Mouse (Mus musculus): ENCODE measurements around the gene Hectd1. TPM values are rescaled to one million over a fixed set of nuclear protein-coding genes. Genes with fewer than 3 reads are reported as not detected.

Hectd1 gene
- total RNA-seq, 1 experiment from 2014 or later: 151 TPM

- no peak for ATAC-seq (replicated peaks in 1 of 2; ENCODE audit: insufficient read depth in 1 of 2, low FRiP score in 2 of 2, low TSS enrichment in 1 of 2, low read depth in 1 of 2, poor library complexity in 2 of 2, severe bottlenecking in 2 of 2)
Measured at GRCm38 (mm10) chr12:51734605-51735211, 94.6 kb downstream of the Hectd1 start.

- ATAC-seq (replicated peaks in 1 of 2; ENCODE audit: insufficient read depth in 1 of 2, low FRiP score in 2 of 2, low TSS enrichment in 1 of 2, low read depth in 1 of 2, poor library complexity in 2 of 2, severe bottlenecking in 2 of 2): no peak
Measured at GRCm38 (mm10) chr12:51729827-51730226, 99.5 kb downstream of the Hectd1 start.

GRCm38 (mm10) chr12:51729058-51729457 is 100.3 kb downstream of the Hectd1 start:
- ATAC-seq (replicated peaks in 1 of 2; ENCODE audit: insufficient read depth in 1 of 2, low FRiP score in 2 of 2, low TSS enrichment in 1 of 2, low read depth in 1 of 2, poor library complexity in 2 of 2, severe bottlenecking in 2 of 2): no peak

GRCm38 (mm10) chr12:51721836-51722235 is 107.5 kb downstream of the Hectd1 start:
- ATAC-seq (replicated peaks in 1 of 2; ENCODE audit: insufficient read depth in 1 of 2, low FRiP score in 2 of 2, low TSS enrichment in 1 of 2, low read depth in 1 of 2, poor library complexity in 2 of 2, severe bottlenecking in 2 of 2): no peak

DNA sequence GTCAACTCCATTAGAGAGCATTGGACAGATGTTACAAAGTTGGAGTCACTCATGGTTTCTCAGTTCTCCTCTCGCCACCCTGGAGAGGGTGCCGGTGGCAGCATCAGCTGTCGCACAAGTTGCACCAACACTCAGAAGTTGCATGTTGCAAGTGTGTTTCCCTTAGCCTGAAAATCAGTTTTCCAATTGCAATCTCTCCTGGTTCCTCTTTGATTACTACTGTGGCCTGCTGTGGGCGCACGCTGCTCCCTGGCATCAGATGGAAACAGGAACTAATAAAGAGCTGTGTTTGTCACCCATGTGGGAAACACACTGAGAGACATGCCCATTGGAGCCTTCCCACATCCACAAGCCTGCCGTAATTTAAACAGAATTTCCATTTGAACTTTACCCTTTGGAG is 110.7 kb downstream of the Hectd1 start:
- ATAC-seq (replicated peaks in 1 of 2; ENCODE audit: insufficient read depth in 1 of 2, low FRiP score in 2 of 2, low TSS enrichment in 1 of 2, low read depth in 1 of 2, poor library complexity in 2 of 2, severe bottlenecking in 2 of 2): peak; percentile 56 to 62; a peak in 2 of 4 replicates

- ATAC-seq (replicated peaks in 1 of 2; ENCODE audit: insufficient read depth in 1 of 2, low FRiP score in 2 of 2, low TSS enrichment in 1 of 2, low read depth in 1 of 2, poor library complexity in 2 of 2, severe bottlenecking in 2 of 2): no peak
Measured at GRCm38 (mm10) chr12:51712685-51713084, 116.7 kb downstream of the Hectd1 start.

DNA sequence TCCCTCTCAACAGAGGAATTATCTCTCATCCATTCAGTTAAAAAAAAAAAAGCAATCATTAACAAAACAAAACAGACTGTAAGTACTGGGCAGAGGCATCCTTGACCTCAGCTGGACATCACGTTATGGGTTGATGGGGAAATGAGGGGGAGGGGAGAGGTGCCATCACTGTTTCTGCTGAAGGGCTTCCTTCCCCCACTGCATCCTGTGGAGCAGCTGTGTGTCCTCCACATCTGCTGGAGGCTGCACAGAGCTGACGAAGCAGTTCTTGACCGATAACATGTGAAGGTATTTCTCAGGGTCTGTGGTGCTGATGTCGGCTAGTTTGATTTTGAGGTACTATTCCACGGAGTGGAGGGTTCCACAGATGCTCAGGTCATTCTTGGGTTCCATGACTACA is 119.2 kb downstream of the Hectd1 start:
- no peak for ATAC-seq (replicated peaks in 1 of 2; ENCODE audit: insufficient read depth in 1 of 2, low FRiP score in 2 of 2, low TSS enrichment in 1 of 2, low read depth in 1 of 2, poor library complexity in 2 of 2, severe bottlenecking in 2 of 2)

GRCm38 (mm10) chr12:51709741-51710140 is 119.6 kb downstream of the Hectd1 start:
- ATAC-seq (replicated peaks in 1 of 2; ENCODE audit: insufficient read depth in 1 of 2, low FRiP score in 2 of 2, low TSS enrichment in 1 of 2, low read depth in 1 of 2, poor library complexity in 2 of 2, severe bottlenecking in 2 of 2): no peak

DNA sequence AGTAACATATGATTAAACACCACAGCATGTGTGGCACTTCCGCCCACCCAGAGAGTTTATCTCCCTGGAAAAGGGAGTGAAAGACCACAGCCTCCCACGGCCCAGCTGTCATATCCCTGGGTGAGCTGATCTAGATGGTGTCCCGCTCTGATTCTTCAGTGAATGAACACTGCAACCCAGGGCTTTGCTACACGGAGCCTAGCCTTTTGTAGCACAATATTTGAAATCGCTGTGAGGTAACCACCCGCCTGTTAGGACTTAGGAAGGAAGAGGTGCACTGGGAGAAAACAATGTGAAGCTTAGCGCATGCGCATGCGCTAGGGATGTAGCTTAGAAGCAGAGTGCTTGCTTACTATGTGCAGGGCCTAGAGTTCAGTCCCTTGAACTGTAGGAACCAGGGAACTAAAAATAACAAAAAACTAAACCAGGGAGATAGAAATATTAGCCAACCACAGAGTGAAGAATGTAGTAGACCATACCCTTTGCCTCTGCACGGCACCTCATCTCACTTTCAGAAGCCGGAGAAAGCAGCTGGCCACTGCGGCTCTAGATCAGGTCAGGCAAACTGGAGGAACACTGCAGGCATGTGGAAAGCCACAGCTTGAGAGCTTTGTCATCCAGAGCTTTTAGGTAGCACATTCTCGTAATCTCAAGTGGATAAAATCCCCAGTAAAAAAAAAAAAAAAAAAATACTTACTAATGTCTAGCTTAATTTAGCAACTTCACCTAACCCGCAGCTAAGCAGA is 120.2 kb downstream of the Hectd1 start:
- peak; percentile 50 to 60; a peak in 2 of 4 replicates for ATAC-seq (replicated peaks in 1 of 2; ENCODE audit: insufficient read depth in 1 of 2, low FRiP score in 2 of 2, low TSS enrichment in 1 of 2, low read depth in 1 of 2, poor library complexity in 2 of 2, severe bottlenecking in 2 of 2)

DNA sequence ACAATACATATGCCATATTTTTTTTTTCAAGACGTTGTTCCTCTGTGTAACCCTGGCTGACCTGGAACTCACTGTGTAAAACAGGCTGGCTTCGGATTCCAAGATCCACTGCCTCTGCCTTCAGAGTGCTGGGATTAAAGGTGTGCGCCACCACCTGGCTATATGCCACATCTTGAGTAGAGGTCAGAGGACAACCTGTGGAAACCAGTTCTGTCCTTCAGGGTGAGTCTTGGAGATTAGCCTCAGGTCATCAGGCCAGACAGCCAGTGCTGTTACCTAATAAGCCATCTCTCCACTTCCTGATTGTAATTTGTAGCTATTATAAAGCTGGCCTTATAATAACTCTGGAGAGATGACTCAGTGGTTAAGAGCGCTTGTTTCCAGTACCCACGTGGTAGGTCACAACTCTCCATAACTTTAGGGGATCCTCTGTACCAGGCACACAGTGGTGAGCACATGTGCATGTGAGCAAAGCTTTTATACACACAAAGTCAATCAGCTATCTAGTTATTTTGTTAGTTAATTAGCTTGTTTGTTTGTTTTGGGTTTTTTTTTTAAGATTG is 122.6 kb downstream of the Hectd1 start:
- no peak for ATAC-seq (replicated peaks in 1 of 2; ENCODE audit: insufficient read depth in 1 of 2, low FRiP score in 2 of 2, low TSS enrichment in 1 of 2, low read depth in 1 of 2, poor library complexity in 2 of 2, severe bottlenecking in 2 of 2)

DNA sequence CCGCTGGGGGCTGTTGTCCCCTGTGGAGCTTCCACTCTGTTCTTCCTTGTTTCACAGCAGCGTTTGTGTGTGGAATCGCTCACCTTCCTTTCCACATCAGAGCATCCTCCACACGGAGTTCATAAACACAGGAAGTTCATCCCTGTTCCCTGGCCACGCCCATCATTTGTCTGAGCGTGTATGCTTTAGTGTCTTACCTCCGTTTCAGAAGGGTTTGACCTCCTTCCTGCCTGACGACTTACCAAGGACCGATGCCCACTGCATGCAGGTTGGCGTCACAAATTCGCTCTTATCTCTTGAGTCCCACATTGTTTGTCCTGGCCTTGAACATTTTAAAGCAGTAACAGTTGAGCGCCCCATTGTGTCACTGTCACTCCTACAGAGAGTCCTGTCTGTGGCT is 123.6 kb downstream of the Hectd1 start:
- no peak for ATAC-seq (replicated peaks in 1 of 2; ENCODE audit: insufficient read depth in 1 of 2, low FRiP score in 2 of 2, low TSS enrichment in 1 of 2, low read depth in 1 of 2, poor library complexity in 2 of 2, severe bottlenecking in 2 of 2)

- ATAC-seq (replicated peaks in 1 of 2; ENCODE audit: insufficient read depth in 1 of 2, low FRiP score in 2 of 2, low TSS enrichment in 1 of 2, low read depth in 1 of 2, poor library complexity in 2 of 2, severe bottlenecking in 2 of 2): peak; percentile 46 to 60
Measured at GRCm38 (mm10) chr12:51704572-51704971, 124.8 kb downstream of the Hectd1 start.

GRCm38 (mm10) chr12:51703859-51704258 is 125.5 kb downstream of the Hectd1 start:
- ATAC-seq (replicated peaks in 1 of 2; ENCODE audit: insufficient read depth in 1 of 2, low FRiP score in 2 of 2, low TSS enrichment in 1 of 2, low read depth in 1 of 2, poor library complexity in 2 of 2, severe bottlenecking in 2 of 2): peak; percentile 81 to 84

GRCm38 (mm10) chr12:51701723-51702122 is 127.6 kb downstream of the Hectd1 start:
- ATAC-seq (replicated peaks in 1 of 2; ENCODE audit: insufficient read depth in 1 of 2, low FRiP score in 2 of 2, low TSS enrichment in 1 of 2, low read depth in 1 of 2, poor library complexity in 2 of 2, severe bottlenecking in 2 of 2): no peak

- peak in 1 of 2 experiments; percentile 22; a peak in 1 of 4 replicates for ATAC-seq (replicated peaks in 1 of 2; ENCODE audit: insufficient read depth in 1 of 2, low FRiP score in 2 of 2, low TSS enrichment in 1 of 2, low read depth in 1 of 2, poor library complexity in 2 of 2, severe bottlenecking in 2 of 2)
Measured at GRCm38 (mm10) chr12:51699623-51700393, 129.5 kb downstream of the Hectd1 start.

GRCm38 (mm10) chr12:51696157-51696556 is 133.2 kb downstream of the Hectd1 start:
- ATAC-seq (replicated peaks in 1 of 2; ENCODE audit: insufficient read depth in 1 of 2, low FRiP score in 2 of 2, low TSS enrichment in 1 of 2, low read depth in 1 of 2, poor library complexity in 2 of 2, severe bottlenecking in 2 of 2): no peak

DNA sequence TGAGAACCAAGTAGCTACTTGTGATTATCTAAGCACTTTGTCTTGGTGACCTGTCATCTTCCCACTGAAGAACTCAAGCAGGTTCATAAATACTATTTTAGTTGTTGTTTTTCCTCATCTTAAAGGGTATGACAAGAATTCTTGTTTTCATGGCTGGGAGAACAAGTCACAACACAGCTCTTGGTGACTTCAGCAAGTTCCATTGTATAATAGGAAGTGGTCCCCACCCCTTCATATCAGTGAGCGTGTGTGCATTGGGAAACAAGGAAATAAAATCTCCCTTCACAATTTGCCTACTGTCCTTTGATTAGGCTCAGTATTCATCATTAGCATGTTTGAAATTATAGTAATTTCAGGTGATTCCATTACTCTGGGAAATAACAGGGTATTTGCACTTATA is 134.4 kb downstream of the Hectd1 start:
- ATAC-seq (replicated peaks in 1 of 2; ENCODE audit: insufficient read depth in 1 of 2, low FRiP score in 2 of 2, low TSS enrichment in 1 of 2, low read depth in 1 of 2, poor library complexity in 2 of 2, severe bottlenecking in 2 of 2): no peak

DNA sequence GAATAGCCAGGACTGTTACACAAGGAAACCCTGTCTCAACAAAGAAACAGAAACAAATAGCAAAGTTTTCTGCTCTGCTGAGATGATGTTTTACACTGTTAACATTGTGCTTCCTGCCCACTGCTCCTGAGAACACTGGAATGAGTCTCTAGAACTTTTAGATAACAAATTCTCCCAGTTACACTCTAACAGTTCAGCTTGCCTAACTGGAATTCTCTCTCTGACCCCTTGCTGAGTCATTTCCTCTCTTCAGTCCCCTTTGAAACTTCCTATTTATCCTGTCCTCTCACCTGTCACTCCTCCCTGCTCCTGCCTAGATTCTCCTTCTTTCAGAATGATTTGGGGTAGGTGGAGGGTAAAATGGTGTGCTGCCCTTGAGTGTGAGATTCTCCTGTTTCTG is 135.2 kb downstream of the Hectd1 start:
- no peak for ATAC-seq (replicated peaks in 1 of 2; ENCODE audit: insufficient read depth in 1 of 2, low FRiP score in 2 of 2, low TSS enrichment in 1 of 2, low read depth in 1 of 2, poor library complexity in 2 of 2, severe bottlenecking in 2 of 2)

Measured in hematopoietic stem cell, adult 5-6 weeks (primary cell).